Mouse (Mus musculus) kidney, postnatal 10 days (tissue): Measurements from ENCODE around the gene Lhx2.

Experiments
- DNase-seq: peaks from one replicate; pipeline ENCODE4 v3.0.0; 2021; ENCODE audit warnings: mixed read lengths

Gene Lhx2

DNA sequence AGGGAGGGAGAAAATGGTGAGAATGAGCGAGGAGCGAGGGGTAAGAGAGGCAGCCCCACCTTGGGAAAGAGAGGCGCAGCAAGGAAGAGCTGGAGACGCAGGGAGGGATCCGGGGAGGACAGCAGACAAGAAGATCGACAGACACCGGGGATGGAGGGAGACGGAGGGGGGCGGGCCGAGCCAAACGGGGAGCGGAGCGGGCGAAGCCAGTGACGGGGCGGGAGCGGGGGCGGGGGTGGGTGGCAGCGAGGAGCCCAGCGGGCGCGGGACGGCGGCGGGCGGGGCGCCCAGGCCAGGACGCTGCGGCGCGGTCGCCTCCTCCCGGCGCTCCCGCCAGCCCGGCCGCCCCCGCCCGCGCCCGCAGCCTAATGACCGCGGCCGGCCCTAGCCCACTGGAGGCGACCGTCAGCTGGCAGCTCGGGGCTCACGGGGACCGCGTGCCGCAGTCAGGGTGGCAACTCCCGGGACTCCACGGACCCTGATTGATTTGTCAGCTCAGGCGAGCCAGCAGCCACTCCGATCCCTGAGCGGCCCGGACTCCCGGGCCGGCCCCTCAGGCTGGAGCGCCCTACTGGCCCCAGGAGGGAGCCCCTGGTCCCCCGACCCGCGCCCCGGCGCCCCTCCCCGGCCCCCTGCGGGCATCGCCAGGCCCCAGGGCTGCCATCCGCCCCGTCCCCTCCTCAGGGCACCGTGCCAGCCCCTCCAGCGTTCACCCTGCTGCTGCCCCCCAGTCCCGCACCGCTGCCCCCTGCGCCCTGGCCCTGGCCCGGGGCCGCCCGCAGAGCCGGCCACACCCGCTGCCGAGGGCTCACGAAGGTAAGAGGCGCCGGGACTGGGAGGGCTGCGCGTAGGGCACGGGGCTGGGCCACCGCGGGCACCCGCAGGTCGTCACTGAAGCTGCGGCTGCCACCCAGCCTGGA, at the start of gene Lhx2:
TSS of gene Lhx2 (plus strand) at position 292 of the 920 bp plus-strand sequence.
- DNase-seq, result peak; percentile 38

DNA sequence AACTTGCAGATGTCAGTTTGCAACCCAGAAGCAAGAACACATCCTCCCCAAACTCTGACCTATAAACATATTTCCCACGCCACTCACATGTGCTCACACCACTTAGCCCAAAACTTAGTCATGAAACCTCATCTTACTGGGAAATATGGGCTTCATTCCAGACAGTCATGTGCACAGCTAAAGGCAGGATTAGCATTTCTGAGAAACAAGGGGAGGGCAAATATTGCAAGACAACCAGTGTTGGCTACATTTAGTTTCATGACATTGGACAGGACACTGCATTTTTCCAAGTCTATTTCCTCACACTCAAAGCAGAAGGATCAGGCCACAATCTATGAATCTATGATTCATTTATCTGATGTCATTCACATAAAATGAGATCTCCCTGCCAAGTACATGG, 47.6 kb upstream of the Lhx2 start:
- DNase-seq, result no peak

DNA sequence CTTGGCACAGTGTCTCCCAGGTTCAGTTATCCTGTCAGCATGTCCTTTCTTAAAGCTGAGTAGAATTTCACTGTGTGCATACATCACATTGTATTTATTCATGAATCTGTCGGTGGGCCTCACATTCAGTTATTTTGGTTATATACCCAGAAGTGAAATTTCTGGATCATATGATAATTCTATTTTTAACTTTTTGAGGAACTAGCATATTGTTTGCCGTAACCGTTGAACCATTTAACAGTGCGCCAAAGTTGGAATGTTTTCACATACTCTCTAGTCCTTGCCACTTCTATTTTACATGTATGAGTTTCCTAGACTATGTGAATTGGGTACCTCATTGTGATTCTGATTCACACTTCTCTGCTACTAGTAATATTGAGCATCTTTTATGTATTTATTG, 43.1 kb upstream of the Lhx2 start:
- DNase-seq, result no peak

DNA sequence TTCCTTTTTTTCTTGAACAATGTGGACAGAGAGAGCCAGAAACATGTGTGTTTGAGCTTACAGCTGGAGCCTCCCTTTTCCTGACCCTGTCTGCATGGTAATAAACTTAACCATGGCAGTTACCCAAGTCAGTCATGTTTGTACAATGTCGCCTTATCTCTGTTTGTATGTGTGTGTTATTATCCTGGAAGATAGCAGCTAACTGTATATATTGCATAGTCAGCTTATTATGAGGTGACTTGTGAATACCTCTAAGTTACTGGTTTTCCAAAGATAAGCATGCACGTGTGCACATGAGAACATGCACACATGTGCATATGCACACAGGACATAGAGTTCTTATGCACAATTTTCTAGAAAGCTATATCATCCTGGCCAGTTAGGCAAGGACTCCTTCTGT, 38.1 kb upstream of the Lhx2 start:
- no peak for DNase-seq

DNA sequence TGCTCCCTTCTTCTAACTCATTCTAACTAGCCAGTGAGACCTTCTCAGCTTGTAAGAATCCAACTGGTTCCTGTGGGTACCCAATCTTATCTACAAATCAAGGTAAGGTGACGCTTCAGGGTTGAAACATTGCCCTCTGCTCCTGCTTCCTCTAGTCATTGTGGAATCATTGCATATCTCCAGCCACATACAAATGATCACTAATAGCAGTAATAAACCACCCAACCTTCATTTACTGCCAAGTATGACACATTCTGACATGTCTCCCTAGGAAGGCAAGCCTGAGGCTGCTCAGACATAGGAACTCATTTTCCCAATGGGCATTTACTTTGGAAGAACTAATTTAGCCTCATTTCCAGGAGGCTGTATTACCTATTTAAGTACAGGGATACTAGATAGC, 33.9 kb upstream of the Lhx2 start:
- no peak for DNase-seq

DNA sequence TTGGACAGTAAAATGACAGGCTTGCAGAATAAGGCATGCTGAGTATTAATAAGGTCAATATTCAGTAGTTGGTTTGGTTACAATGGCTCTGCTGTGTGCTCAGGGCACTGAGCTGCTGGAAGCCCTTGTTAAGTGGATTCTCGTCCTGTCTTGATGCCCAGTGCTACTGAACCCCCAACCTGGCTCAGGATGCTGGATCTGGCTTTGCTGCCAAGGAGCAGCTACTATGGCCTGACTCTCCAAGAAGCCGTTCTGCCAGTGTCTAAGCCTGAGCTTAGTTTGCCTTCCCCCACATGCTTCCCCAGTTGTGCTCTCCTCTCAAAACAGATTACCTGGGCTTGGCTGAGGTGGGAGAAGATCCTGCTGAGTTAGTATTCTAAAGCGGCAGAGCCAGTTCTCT, 26.2 kb upstream of the Lhx2 start:
- DNase-seq, result no peak

DNA sequence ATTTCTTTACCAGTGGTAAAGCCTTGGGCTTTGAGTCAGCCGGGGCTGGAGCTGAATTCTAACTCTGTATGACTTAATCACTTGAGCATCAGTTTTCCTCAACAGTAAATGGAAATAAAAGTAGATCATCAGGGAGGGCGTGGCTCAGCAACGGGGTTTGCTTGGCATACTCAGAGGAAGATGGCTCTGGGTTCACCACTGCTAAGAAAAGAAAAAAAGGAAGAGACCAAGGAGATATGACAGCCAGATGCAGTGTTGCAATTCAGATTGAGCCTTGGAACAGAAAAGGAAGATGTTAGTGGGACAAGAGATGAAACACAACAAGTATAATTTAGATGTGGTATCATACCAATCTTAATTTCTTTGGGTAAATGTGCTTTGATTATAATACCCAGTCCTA, 25.7 kb upstream of the Lhx2 start:
- DNase-seq, result no peak

DNA sequence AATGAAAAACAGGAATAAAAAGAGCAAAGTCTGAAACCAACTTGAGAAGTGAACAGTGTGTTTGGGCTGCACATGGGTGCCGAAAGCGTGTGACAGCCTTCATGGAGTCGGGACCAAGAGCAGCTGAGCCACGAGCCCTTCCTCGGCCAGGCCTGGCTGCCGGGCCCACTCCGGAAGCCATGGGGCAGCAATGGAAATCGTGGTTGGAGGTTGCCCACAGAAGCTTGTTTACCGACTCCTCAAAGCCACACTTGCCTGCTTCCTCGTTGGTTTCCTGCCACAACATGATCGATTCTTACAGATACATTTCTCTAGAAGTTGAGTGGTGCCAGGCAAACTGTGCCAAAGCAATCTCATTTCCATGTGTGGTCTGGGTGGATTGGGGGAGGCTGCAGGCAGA, 20.0 kb upstream of the Lhx2 start:
- DNase-seq, result no peak

DNA sequence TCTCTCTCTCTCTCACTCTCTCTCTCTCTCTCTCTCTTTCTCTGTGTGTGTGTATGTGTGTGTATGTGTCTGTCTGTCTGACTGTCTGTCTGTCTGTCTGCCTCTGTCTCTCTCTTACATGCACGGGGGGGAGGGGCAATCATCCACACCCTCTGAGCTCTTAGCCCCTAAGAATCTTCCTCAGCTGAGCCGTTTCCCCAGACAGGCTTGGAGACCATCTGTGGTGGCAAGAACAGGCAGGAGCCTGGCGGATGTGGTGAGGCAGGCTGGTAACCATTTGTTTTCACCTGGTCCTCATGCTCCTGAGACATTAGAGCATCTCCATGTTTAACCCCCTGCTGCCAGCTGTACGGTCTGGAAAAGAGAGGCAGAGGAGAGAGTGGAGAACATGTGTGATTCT, 18.2 kb upstream of the Lhx2 start:
- DNase-seq, result no peak

DNA sequence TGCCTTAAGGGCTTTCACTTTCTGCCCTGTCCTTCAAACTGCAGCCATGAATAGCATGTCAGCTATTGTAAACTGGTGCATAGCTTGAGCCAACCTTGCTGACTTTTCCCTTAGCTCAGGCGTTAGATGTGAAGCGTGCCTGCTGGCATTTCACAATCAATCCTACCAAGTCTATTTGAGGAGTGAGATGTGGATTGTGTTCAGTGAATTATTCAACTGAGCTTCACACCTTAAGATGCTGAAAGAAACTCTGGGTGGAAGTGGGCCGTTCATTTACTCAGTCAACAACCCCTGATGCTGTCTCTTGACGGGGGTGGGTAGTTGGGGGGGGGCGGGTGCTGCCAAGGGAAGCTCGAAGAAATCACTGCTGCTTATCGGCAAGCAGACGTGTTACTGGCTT, 15.7 kb upstream of the Lhx2 start:
- DNase-seq, result no peak

DNA sequence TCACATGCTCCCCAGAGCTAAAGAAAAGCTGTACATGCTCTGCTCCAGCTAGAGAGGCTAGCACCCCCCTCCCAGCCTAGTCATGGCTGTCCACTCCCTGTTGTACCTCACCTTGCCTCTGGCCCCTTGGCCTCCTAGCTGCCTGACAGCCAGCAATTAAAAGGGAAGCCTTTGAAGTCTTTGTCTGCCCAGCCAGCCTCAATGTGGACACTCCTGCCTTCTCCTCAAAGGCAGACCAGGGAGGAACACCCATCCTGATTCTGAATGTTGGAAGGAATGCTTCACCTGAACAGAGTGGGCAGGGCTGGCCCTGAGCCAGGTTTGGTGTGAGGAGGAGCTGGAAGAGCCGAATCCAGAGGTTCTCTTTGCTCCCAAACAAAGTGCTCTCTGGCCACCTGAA, 12.4 kb upstream of the Lhx2 start:
- DNase-seq, result no peak

DNA sequence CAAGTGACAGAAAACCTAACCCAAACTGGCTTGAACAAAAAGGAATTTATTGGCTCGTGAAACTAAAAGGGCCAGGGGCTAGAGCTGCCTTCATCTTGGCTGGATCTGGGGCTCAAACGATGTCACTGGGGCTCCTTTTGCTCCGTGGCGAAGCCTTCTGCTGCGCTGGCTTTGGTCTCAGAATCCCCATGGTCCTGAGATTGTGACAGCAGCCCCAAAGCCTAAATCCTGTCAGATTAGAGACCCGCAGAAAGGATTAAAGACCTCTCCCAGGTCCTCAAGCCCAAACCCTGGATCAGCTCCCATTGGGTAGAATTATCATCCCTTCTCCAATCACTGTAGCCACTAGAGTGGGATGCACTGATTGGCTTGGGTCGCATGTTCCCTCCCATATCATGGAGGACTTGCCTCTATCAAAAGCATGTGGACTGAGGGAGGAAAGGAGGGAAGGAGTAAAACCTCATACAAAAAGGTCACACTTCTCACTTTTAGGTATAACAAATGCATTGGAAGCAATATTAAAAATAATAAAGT, 5.4 kb upstream of the Lhx2 start:
- DNase-seq, result no peak

DNA sequence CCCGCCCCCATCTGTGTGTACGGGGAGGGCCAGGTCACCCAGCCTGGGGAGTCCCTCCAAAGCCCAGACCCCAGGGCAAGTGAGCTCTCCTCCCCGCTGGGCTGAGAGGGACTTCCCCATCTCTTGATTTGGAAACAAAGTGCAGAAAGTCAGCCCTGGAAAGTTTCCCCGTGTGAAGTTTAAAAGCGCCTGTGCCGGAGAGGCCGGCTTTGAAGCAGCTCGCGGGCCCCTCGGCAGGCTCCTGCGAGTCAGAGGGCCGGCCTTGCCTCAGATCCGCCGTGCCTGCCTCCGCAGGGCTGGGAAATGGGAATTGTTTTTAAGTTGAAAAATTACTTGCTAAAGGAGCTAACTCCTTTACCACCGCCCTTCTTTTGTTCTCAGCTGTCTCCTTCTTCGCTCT, 2.5 kb upstream of the Lhx2 start:
- peak; percentile 21 for DNase-seq

DNA sequence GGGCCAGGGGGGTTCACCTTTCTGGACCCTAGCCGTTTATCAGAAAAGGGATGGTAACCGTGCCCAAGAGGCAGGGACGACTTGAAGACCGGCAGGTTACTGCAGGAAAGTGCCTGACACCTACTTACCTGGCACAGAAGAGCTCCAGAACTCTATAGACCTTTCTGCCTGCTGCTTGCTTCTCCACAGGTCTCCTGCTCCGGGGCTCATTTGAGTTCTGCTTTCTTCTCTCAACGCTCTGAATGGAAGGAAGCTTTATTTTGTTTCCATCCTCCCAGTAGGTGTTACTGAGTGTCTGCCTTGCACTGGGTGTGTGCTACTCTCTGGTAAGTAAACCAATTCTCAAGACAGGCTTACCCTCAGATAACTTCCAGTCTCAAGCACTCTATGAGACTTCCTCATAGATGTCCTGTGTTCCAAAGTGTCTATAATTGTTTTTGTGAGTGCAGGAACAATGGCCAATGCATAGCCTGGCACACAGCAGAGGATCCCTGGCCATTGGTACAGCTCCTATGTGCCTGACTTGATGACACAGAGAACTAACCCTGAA, 1.9 kb upstream of the Lhx2 start:
- no peak for DNase-seq

DNA sequence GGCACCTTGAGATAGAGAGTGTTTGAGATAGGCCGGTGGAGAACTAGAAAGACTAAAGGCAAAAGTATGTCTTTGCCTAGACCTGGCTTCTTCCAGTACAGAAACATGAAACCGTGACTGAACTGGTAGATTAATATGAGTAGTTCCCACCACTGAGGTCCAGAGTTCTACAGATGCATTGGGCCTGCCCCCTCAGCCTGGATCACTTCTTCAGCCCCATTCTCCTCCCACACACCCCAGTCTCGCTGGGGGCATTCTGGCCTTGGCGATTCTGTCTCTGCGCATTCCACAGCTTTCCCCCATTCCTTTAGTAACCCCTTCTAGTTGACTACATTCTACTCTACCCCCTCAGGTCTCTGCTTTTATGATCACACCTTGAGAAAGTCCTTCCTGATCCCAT, 1.4 kb upstream of the Lhx2 start:
- DNase-seq, result no peak

DNA sequence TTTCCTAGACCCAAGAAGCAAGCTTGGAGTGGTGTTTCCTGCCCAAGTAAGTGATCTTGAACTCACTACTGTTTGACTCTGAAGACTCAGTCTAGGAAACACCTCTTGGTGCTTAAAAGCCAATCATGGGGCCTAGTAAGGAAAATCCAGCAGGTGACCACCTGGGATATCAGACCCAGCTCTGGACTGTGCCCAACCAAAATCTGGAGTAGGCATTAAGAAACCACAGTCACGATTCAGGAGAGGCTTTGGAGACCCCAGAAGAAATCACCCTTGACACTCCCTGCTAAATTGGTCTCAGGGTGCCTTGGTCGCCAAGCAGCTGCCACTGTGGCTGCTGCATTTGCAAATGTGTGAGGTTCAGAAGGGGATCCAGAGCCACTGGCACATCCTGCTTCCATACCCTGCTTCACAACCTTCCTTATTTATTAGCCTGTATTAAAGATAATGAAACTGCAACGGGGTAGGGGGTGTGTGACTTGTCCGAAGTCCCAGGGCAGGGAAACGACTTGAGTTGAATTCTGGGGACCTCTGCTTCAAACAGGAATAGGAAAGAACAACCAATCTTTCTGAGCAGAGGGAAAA, 641 bp upstream of the Lhx2 start:
- DNase-seq, result no peak

DNA sequence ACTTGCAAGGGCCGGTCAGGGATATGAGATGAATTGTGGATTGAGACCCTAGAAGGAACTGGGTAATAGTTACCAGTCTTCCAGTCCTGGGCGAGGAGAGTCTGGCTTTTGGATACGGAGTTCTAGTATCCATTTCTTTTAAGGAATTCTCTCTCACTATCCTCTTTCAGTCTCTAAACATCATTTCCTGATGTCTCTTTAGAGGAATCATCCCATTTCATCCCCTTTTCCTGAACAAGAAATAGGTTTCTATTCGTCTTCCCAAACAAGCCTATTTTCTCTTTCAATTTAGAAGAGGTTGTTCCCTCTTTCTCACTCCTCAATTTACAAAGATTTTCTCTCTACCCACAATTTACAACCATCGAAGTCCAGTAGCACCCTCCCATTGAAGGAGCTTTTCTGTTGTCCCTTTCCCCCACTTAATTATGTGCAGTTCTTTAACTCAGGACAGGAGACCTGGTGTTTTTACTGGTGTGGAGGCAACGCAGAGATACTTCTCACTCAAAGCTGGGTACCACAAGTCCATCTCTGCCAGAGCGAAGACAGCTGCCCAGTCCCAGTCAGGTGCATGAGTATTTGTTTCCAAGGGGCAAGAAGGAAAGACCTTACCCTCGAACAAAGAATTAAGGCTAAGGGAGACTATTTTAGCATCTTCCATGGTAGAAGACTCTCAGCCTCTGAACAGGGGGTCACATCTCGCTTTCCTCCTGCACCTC, 987 bp downstream of the Lhx2 start:
- DNase-seq, result no peak

DNA sequence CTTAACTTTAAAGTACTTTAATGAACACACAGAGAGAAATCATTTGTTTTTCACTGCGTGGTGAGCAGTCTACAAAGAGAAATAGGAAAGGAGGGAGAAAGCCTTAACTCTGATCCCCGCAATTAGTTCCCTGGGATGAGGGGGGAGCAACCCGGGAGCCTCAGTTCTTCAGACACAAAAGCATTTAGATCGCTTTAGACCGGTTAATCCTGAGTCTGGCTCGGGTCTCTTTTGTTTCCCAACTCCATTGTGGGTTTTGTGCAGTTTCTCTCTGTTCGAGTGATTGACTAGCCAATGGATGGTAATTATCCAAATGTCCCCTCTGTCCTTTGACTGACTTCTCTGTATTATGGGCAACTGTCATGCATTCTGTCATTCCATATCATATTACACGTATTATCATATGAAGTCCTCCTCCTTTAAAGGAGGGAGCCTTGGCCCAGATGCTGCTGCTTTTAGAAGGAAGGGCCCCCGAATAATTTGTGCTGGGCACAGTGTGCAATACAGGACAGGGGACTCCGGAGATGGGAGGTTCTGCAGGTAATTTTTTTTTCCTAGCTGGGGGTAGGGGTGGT, 1.6 kb downstream of the Lhx2 start:
- DNase-seq, result no peak

DNA sequence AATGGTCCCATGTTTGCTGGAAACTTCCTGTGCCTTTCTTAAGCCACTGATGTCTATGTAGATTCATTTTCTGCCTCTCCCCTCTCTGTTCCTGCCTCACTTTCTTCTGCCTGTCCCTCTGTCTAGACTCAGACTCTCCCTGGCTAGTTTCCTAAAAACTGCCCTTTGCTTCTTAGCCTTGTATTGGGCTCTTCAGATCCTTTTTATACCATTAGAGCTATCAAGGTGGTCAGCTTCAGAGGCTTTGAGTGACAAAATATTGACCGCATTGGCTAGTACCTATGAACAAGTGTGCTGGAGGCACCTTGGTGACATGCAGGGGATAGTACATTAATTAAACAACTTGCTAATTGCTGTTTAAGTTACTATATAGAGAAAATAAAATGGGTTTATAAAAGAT, 4.5 kb downstream of the Lhx2 start:
- DNase-seq, result no peak

DNA sequence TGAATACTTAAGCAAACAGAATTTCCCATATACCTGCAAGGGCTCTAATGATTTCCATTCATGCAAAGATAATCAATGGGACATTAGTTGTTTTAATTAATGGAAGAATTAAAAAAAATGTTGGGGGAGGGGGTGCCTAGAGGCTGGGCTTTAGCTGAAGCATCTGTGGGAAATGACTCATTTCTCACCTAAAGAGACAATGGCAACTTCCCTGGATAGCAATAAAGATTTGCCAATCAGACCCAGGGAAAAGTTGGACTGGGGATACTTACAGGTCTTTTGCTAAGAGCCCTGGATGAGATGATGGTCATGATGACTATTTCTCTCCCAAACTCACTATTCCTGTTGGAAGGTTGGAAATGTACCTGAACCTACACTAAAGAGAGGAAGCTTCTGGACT, 5.6 kb downstream of the Lhx2 start:
- no peak for DNase-seq

DNA sequence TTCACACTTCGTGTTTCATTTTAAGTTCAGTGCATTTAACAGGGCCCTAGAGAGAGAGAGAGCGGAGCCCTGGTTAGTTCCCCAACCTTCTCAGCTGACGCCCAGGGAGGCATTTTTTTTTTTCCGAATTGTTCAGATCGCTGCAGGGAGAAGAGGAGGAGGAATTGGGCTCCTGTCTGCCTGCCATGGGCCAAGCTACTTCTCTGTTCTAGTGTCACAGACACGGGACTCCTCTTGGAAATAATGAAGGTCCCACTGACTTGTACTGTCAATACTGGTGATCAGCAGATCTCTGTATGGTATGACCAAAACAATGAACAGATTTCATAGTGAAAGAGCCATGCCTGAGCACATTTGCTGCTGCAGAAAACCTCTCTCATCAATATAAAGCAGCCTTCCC, 7.3 kb downstream of the Lhx2 start:
- DNase-seq, result no peak

DNA sequence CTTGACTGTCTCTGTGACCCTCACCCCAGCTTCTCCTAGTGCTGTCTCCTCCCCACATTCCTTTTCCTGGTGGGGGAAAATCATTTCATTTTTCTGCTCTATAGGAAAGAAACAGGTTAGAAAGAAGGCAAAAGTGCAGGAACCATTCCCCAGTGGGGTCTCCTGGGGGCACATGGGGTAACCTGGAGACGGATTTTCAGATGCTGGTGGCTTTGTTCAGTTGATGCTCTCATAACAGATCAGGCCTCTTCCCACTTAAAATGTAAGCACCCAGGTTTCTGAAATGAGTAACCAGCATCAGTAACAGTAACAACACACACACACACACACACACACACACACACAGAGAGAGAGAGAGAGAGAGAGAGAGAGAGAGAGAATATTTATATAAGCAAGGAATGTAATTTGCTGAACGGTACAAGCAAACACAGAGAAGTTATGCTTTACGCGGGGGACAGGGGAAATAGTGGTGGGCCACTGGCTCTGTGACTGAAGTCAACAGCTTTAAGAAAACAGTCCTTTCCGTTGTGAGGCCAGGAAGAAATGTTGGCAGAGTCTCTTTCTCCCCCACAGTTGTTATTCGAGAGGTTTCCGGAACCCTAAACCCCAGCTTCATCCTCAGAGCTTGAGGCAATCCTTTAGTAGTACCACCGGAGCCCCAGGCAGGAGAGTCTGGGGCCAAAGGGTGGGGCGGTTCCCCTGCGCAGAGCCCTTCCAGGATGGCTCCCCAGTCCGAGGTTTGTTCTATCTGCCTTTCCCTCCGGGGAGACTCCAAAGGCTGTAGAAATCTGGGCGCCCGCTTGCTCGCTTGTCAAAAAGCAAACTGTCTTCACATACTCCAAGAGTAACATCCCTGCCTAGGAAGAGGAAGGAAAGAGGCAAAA, 8.0 kb downstream of the Lhx2 start:
- DNase-seq, result no peak
